Mouse (Mus musculus) liver, embryonic 11.5 days (tissue): Measurements from ENCODE around the gene Alox8. TPM values are rescaled to one million over a fixed set of nuclear protein-coding genes. Genes with fewer than 3 reads are reported as not detected.

ENCODE experiments used
- ATAC-seq: fragments of 200-750 bp; cut with Nextera tagmentation; replicated peaks from 2 replicates; pipeline ENCODE4 v1.8.0; 2017; ENCODE audit warnings: moderate number of reproducible peaks, mild to moderate bottlenecking, moderate TSS enrichment, moderate library complexity; ENCODE audit not compliant: low FRiP score
- DNase-seq: peaks from one replicate; pipeline ENCODE4 v3.0.0-alpha.2; 2017; ENCODE audit warnings: low spot score
- H3K27ac ChIP-seq: fragments of 300-500 bp; sonication (generic); 2 replicates; pipeline ENCODE4 v1.5.1; 2014; ENCODE audit warnings: mild to moderate bottlenecking, low read depth, low read length, control low read depth
- H3K27me3 ChIP-seq: fragments of 300-500 bp; sonication (generic); replicated peaks from 2 replicates; pipeline ENCODE4 v1.6.1; 2014; ENCODE audit warnings: low read length, mixed read lengths; ENCODE audit not compliant: control insufficient read depth, insufficient read depth
- H3K36me3 ChIP-seq: fragments of 300-500 bp; sonication (generic); 2 replicates; pipeline ENCODE4 v1.6.1; 2014; ENCODE audit warnings: mild to moderate bottlenecking, low read length, moderate library complexity, mixed read lengths; ENCODE audit not compliant: control insufficient read depth, insufficient read depth
- H3K4me1 ChIP-seq: fragments of 300-500 bp; sonication (generic); replicated peaks from 2 replicates; pipeline ENCODE4 v1.6.1; 2014; ENCODE audit warnings: low read length, mixed read lengths; ENCODE audit not compliant: control insufficient read depth, insufficient read depth
- H3K4me2 ChIP-seq: fragments of 300-500 bp; sonication (generic); 2 replicates; pipeline ENCODE4 v1.6.1; 2014; ENCODE audit warnings: mild to moderate bottlenecking, control low read depth, moderate library complexity
- H3K4me3 ChIP-seq: fragments of 300-500 bp; sonication (generic); 2 replicates; pipeline ENCODE4 v1.5.1; 2014; ENCODE audit warnings: low read depth, low read length, control low read depth
- H3K9ac ChIP-seq: fragments of 300-500 bp; sonication (generic); 2 replicates; pipeline ENCODE4 v1.6.1; 2014; ENCODE audit warnings: low read depth, low read length, control low read depth
- H3K9me3 ChIP-seq: fragments of 300-500 bp; sonication (generic); 2 replicates; pipeline ENCODE4 v1.6.1; 2016; ENCODE audit warnings: low read length, inconsistent platforms, mixed read lengths; ENCODE audit not compliant: control insufficient read depth
- WGBS: fragments of 180-500 bp; shearing (Covaris S2); extraction: QIAGEN DNeasy Blood & Tissue Kit; methylation state at CpG from one replicate; pipeline ENCODE4 v1.1.7; 2014; 5-methylcytosine and 5-hydroxymethylcytosine counted together
- polyA plus RNA-seq: library from polyadenylated mRNA; unstranded; fragments of >200 nt; fragmentation: Nextera tagmentation; extraction: Ambion mirVana; gene quantifications from 2 replicates; pipeline ENCODE4 v1.2.1, GENCODE M21; 2014

Gene Alox8
- polyA plus RNA-seq, 1 experiment from 2014 or later = 0.12 TPM

DNA sequence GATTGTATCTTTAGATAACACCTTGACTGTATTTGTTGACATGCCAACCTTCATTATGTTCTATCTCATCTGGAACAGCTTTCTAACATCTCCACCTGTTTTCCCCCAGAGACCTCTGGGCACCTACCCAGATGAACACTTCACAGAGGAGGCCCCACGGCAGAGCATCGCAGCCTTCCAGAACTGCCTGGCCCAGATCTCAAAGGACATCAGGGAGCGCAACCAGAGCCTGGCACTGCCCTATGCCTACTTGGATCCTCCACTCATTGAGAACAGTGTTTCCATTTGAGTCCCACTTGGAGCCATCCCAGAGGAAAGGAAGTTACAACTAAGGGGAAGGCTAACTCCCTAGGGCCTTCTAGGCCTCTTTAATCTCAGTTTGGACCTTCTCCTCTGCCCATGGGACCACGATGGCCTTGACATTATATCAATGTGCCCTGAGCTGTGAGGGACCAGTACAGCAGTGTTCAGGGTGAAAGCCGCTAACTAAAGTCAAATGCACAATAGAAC lies 49.1 kb downstream of the Alox8 start:
- peaks cover 16% of the 10 kb centered on the region for H3K27me3 ChIP-seq
- ATAC-seq (no peak), DNase-seq (no peak)
- no peaks in the 10 kb centered on the region for H3K9me3 ChIP-seq
- no peak overlapping the region for H3K27ac ChIP-seq
- WGBS = 86% methylated on average over 5 of the region's 5 CpGs
- H3K4me1 ChIP-seq = no peaks in the 10 kb centered on the region
- no peak overlapping the region for H3K4me2 ChIP-seq
- H3K36me3 ChIP-seq = no peaks in the 10 kb centered on the region
- no peak overlapping the region for H3K9ac ChIP-seq
- H3K4me3 ChIP-seq = no peak overlapping the region

- no peak overlapping the region for H3K9ac ChIP-seq
- H3K27me3 ChIP-seq = peaks cover 15% of the 10 kb centered on the region
- no peak for ATAC-seq
- no peaks in the 10 kb centered on the region for H3K9me3 ChIP-seq
- no peak overlapping the region for H3K4me3 ChIP-seq
- no peak overlapping the region for H3K27ac ChIP-seq
- no peak for DNase-seq
- WGBS = 77% methylated on average over 7 of the region's 7 CpGs
- no peak overlapping the region for H3K4me2 ChIP-seq
- H3K36me3 ChIP-seq = no peaks in the 10 kb centered on the region
- H3K4me1 ChIP-seq = no peaks in the 10 kb centered on the region
These were observed 50.1 kb downstream of the Alox8 start for GRCm38 (mm10) chr11:69147546-69147945.

- H3K27ac ChIP-seq = no peak overlapping the region
- no peaks in the 10 kb centered on the region for H3K36me3 ChIP-seq
- DNase-seq (no peak), ATAC-seq (no peak)
- peaks cover 6% of the 10 kb centered on the region; the same call in 1 of the 2 replicates for H3K27me3 ChIP-seq
- peaks cover 13% of the 10 kb centered on the region for H3K4me1 ChIP-seq
- no peak overlapping the region for H3K4me2 ChIP-seq
- H3K9me3 ChIP-seq = no peaks in the 10 kb centered on the region
- 79% methylated on average over 6 of the region's 6 CpGs for WGBS
- no peak overlapping the region for H3K9ac ChIP-seq
- H3K4me3 ChIP-seq = no peak overlapping the region
These were observed 62.3 kb downstream of the Alox8 start for GRCm38 (mm10) chr11:69135361-69135760.

- peaks cover 13% of the 10 kb centered on the region for H3K4me1 ChIP-seq
- H3K9ac ChIP-seq = peak overlapping the region; percentile 34; the same call in 1 of the 2 replicates
- H3K27me3 ChIP-seq = peaks cover 6% of the 10 kb centered on the region
- ATAC-seq = no peak; the same call in 1 of the 2 replicates
- no peak for DNase-seq
- H3K9me3 ChIP-seq = no peaks in the 10 kb centered on the region
- H3K36me3 ChIP-seq = no peaks in the 10 kb centered on the region
- H3K4me2 ChIP-seq = peak overlapping the region; percentile 83
- no peak overlapping the region for H3K27ac ChIP-seq
- peak overlapping the region; percentile 53 for H3K4me3 ChIP-seq
- WGBS = 38% methylated on average over 8 of the region's 8 CpGs
These were observed 63.0 kb downstream of the Alox8 start for GRCm38 (mm10) chr11:69134622-69134968.

Other genes starting within 250 kb of the Alox8 start
- 5.8 and 6.8 TPM in 2 replicates for gene Arhgef15, start 240.4 kb downstream of the Alox8 start, polyA plus RNA-seq
- gene Slc25a35, start 229.7 kb downstream of the Alox8 start, polyA plus RNA-seq = 1.4 and 1.7 TPM in 2 replicates
- gene Rangrf, start 222.7 kb downstream of the Alox8 start, polyA plus RNA-seq = 94.4 and 97.5 TPM in 2 replicates
- 60.2 and 64.9 TPM in 2 replicates for gene Pfas, start 189.4 kb downstream of the Alox8 start, polyA plus RNA-seq
- 57.5 and 60.5 TPM in 2 replicates for gene Ctc1, start 181.9 kb downstream of the Alox8 start, polyA plus RNA-seq
- 168 and 170 TPM in 2 replicates for gene Aurkb, start 152.2 kb downstream of the Alox8 start, polyA plus RNA-seq
- gene Borcs6, start 138.1 kb downstream of the Alox8 start, polyA plus RNA-seq = 5.9 and 6.6 TPM in 2 replicates
- 39.1 and 43.5 TPM in 2 replicates for gene Tmem107, start 127.0 kb downstream of the Alox8 start, polyA plus RNA-seq
- 47.2 and 56.0 TPM in 2 replicates for gene Vamp2, start 109.4 kb downstream of the Alox8 start, polyA plus RNA-seq
- gene Per1, start 102.6 kb downstream of the Alox8 start, polyA plus RNA-seq = 6.2 and 6.6 TPM in 2 replicates
- 0.55 and 0.59 TPM in 2 replicates for gene Hes7, start 77.4 kb downstream of the Alox8 start, polyA plus RNA-seq
- gene 9130213A22Rik, start 75.3 kb downstream of the Alox8 start, polyA plus RNA-seq = 0.10 and 0.22 TPM in 2 replicates
- gene Aloxe3, start 71.9 kb downstream of the Alox8 start, polyA plus RNA-seq = 0.48 TPM in 1 of 2 replicates, not detected in the other
- gene Alox12b, start 40.9 kb downstream of the Alox8 start, polyA plus RNA-seq = not detected in 2 replicates
- 0.04 and 0.05 TPM in 2 replicates for gene Gucy2e, start 39.2 kb upstream of the Alox8 start, polyA plus RNA-seq
- 14.9 and 17.1 TPM in 2 replicates for gene Cntrob, start 125.9 kb upstream of the Alox8 start, polyA plus RNA-seq
- gene Trappc1, start 126.1 kb upstream of the Alox8 start, polyA plus RNA-seq = 114 and 123 TPM in 2 replicates
- gene Kcnab3, start 128.4 kb upstream of the Alox8 start, polyA plus RNA-seq = 0.42 and 0.52 TPM in 2 replicates
- 4.3 and 5.4 TPM in 2 replicates for gene Rnf227, start 142.6 kb upstream of the Alox8 start, polyA plus RNA-seq
- gene Chd3, start 171.6 kb upstream of the Alox8 start, polyA plus RNA-seq = 13.8 and 17.1 TPM in 2 replicates
- gene Naa38, start 197.6 kb upstream of the Alox8 start, polyA plus RNA-seq = 151 and 178 TPM in 2 replicates
- 19.7 and 19.9 TPM in 2 replicates for gene Cyb5d1, start 197.8 kb upstream of the Alox8 start, polyA plus RNA-seq
- gene Tmem88, start 200.4 kb upstream of the Alox8 start, polyA plus RNA-seq = 20.4 and 26.2 TPM in 2 replicates
- 15.4 and 17.4 TPM in 2 replicates for gene Kdm6b, start 215.8 kb upstream of the Alox8 start, polyA plus RNA-seq